Mouse (Mus musculus) layer of hippocampus, adult 18-20 months (tissue): ENCODE measurements around the gene Krt6a. TPM values are rescaled to one million over a fixed set of nuclear protein-coding genes. Genes with fewer than 3 reads are reported as not detected.

Experiments used
- microRNA-seq, 2 experiments: library from miRNA; unstranded; fragments of <30 nt; microRNA quantifications; one replicate each; pipeline ENCODE4 v1.2.0; 2021
- total RNA-seq, 2 experiments: library from RNA; stranded (reverse); gene quantifications; 2 replicates each; pipeline ENCODE4 v1.2.3; 2021

Krt6a gene
- total RNA-seq, 2 experiments from 2014 or later: not detected

Small RNA genes within 50 kb of the gene (microRNA-seq; reads per million reads assigned to microRNA genes)
- gene Gm44323: 0 reads per million in 2 experiments
- 0 reads per million in 2 experiments for gene Gm44342
- gene Gm44383: 0 reads per million in 2 experiments
- 0 reads per million in 2 experiments for gene Gm44479

Other genes starting within 250 kb of the Krt6a start
- gene Krt88, start 246.6 kb downstream of the Krt6a start, total RNA-seq: not detected
- not detected for gene Krt81, start 230.6 kb downstream of the Krt6a start, total RNA-seq
- under 1 TPM in 1 of 2 experiments, not detected in 1; 0.15 TPM for gene Krt86, start 220.8 kb downstream of the Krt6a start, total RNA-seq
- not detected for gene Krt83, start 202.8 kb downstream of the Krt6a start, total RNA-seq
- gene Gm49425, start 177.0 kb downstream of the Krt6a start, total RNA-seq: not detected
- not detected for gene Krt84, start 161.5 kb downstream of the Krt6a start, total RNA-seq
- not detected for gene Krt82, start 143.6 kb downstream of the Krt6a start, total RNA-seq
- gene Krt90, start 131.4 kb downstream of the Krt6a start, total RNA-seq: not detected
- gene Krt75, start 120.4 kb downstream of the Krt6a start, total RNA-seq: not detected
- not detected for gene Gm5414, start 66.1 kb downstream of the Krt6a start, total RNA-seq
- gene Gm5478, start 46.9 kb downstream of the Krt6a start, total RNA-seq: not detected
- not detected for gene Krt6b, start 14.0 kb downstream of the Krt6a start, total RNA-seq
- under 1 TPM; 0.43 to 0.84 TPM for gene Krt5, start 18.6 kb upstream of the Krt6a start, total RNA-seq
- not detected for gene Krt71, start 48.8 kb upstream of the Krt6a start, total RNA-seq
- not detected for gene Krt72, start 92.2 kb upstream of the Krt6a start, total RNA-seq
- gene Krt73, start 108.0 kb upstream of the Krt6a start, total RNA-seq: 1 to 10 TPM; 6.3 to 7.8 TPM
- gene Krt2, start 123.9 kb upstream of the Krt6a start, total RNA-seq: 10 to 100 TPM in 1 of 2 experiments, 1 to 10 TPM in 1; 7.3 to 10.5 TPM
- 1 to 10 TPM; 2.7 to 4.0 TPM for gene Krt1, start 156.5 kb upstream of the Krt6a start, total RNA-seq
- 10 to 100 TPM; 12.5 to 19.0 TPM for gene Krt77, start 175.4 kb upstream of the Krt6a start, total RNA-seq
- not detected for gene Krt76, start 198.6 kb upstream of the Krt6a start, total RNA-seq
- gene Krt4, start 230.4 kb upstream of the Krt6a start, total RNA-seq: not detected
- gene Krt79, start 246.0 kb upstream of the Krt6a start, total RNA-seq: under 1 TPM; 0.20 to 0.45 TPM